Mouse (Mus musculus) erythroblast, embryonic 14.5 days (primary cell): Measurements from ENCODE around the gene Mtr.

Experiments used
- GATA1 ChIP-seq: IDR thresholded peaks from 2 replicates; pipeline ENCODE4 v1.6.1; 2012; ENCODE audit warnings: low read length, inconsistent platforms, mixed read lengths
- TAL1 ChIP-seq: IDR thresholded peaks from 3 replicates; pipeline ENCODE4 v1.6.1; 2012; ENCODE audit warnings: low read length, inconsistent platforms, mixed read lengths

GRCm38 (mm10) chr13:12261505-12261904, 3.6 kb upstream of the Mtr start:
- no peak for TF ChIP-seq TAL1
- no peak for TF ChIP-seq GATA1
